Mouse (Mus musculus): ENCODE data around the gene Naa25.

Naa25 gene

GRCm38 (mm10) chr5:121452906-121453305 lies 55.2 kb downstream of the Naa25 start:
- DNase-seq (ENCODE audit: low spot score) = no peak

DNA sequence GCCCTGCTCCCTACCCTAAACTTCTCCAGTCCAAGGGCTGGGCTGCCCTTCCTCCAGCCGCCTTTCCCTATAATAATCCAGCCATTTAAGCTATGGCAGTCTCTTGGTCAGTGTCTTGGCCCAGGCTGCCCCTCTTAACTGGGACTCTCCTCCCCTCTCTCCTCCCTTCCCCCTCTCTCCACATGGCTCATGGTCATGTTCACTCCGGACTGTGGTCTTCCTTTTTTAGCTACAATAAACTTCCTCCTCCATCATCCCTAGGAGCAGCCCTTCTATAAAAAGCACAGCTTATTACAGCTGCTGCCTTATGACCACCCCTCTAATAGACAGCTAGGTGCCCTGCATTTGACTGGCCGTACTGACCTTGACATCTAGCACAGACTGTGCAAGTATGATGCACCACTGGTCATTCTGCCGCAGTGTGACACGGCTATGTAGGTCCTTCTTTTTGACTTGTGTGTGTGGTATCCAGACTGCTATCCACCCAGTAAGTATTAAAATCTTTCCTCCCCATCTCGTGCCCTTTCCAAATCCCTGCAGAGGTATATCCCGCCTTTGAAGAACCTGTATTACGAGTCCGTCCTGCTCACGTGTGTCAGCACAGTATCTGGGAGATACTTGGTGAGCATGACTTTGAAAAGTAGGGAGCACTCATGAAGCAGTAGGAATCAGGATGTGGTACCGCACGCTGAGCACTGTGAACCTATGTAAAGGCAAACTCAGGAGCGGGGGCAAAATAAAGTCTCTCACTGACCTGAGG lies 56.2 kb downstream of the Naa25 start:
- DNase-seq (ENCODE audit: low spot score) = no peak

- no peak for DNase-seq (ENCODE audit: low spot score)
These were observed 56.7 kb downstream of the Naa25 start for GRCm38 (mm10) chr5:121454503-121454782.

DNA sequence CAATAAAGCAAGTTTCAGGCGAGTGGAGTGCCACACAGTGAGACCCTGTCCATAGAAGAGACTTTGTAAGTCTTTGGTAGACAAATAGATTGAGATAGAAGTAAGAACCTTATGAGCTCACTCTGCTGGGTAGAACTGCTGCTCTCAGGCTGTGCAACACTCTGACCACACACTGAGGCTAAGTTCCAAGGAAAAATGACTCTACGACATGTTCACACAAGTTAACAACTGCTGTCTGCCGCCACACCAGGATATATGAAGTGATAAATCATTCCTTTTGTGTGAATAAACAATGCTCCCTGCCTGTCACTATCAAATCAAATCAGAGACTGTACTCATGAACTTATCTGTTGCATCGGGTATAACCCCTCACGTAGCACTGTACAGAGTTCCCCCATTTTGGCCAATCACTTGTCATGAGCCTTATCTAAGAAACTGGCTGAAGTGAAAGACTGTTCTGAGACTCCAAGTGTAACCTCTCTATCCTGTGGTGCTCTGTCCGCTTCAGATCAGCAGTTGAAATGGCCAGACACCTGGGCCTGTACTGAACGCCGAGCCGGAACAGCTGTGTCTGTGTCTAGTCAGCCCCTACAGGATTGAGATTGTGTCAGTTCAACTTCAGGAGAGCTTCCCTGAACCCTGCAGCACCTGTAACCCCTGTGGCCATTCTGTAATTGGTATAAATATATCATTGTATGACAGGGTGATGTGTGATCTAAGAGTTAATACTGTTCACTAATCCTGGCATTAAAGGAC lies 58.0 kb downstream of the Naa25 start:
- no peak for DNase-seq (ENCODE audit: low spot score)

- no peak for DNase-seq (ENCODE audit: low spot score)
These were observed 63.8 kb downstream of the Naa25 start for GRCm38 (mm10) chr5:121461339-121462170.

GRCm38 (mm10) chr5:121462171-121462502 lies 64.4 kb downstream of the Naa25 start:
- no peak for DNase-seq (ENCODE audit: low spot score)

GRCm38 (mm10) chr5:121462967-121463366 lies 65.2 kb downstream of the Naa25 start:
- no peak for DNase-seq (ENCODE audit: low spot score)

DNA sequence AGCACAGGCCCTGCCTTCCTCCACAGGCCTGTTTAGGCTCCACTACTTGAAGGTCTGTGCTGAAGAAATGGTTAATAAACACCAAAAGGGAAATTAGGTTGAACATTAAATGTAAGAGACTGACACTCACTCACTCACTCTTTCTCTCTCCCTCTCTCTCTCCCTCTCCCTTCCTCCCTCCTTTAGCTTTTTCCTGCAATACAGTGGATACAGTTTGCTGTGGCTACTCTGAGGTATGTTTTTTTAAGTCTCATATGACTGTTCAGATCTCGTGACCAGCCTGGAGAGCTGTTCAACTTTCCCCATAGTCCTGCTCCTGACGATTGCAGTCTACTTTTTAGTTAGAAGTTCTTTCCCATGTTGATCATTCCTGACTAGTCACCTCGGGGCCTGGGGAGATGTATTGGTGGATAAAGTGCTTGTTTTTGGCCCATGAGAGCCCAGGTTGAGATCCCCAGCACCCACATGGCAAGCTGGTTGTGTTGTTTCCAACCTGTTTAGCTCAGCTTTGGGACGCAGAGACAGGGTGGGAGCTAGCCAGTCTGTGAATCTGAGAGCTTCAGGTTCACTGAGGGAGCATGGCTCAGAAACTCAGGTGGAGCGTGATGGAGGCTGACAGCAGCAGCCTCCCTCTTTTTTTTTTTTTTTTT lies 66.0 kb downstream of the Naa25 start:
- DNase-seq (ENCODE audit: low spot score) = no peak

- no peak for DNase-seq (ENCODE audit: low spot score)
These were observed 71.8 kb downstream of the Naa25 start for GRCm38 (mm10) chr5:121469566-121469965.

DNA sequence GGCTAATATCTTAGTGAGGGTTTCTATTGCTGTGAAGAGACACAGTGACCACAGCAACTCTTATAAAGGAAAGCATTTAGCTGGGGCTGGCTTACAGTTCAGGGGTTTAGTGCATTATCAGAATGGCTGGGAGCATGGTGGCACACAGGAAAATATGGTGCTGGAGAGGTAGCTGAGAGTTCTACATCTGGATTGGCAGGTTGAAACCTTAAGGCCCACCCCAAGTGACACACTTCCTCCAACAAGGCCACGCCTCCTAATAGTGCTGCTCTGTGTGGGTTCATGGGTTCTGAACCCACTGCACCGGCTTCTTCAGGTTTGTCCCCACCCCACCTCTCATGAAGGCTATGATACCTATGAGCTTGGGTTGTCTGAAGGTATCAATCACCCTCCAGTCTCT lies 74.7 kb downstream of the Naa25 start:
- DNase-seq (ENCODE audit: low spot score) = no peak

- DNase-seq (ENCODE audit: low spot score) = no peak
These were observed 76.9 kb downstream of the Naa25 start for GRCm38 (mm10) chr5:121474610-121475009.

- no peak for DNase-seq (ENCODE audit: low spot score)
These were observed 78.3 kb downstream of the Naa25 start for GRCm38 (mm10) chr5:121476040-121476439.

GRCm38 (mm10) chr5:121477680-121478079 lies 79.9 kb downstream of the Naa25 start:
- DNase-seq (ENCODE audit: low spot score) = no peak

- no peak for DNase-seq (ENCODE audit: low spot score)
These were observed 87.1 kb downstream of the Naa25 start for GRCm38 (mm10) chr5:121484801-121485200.

DNA sequence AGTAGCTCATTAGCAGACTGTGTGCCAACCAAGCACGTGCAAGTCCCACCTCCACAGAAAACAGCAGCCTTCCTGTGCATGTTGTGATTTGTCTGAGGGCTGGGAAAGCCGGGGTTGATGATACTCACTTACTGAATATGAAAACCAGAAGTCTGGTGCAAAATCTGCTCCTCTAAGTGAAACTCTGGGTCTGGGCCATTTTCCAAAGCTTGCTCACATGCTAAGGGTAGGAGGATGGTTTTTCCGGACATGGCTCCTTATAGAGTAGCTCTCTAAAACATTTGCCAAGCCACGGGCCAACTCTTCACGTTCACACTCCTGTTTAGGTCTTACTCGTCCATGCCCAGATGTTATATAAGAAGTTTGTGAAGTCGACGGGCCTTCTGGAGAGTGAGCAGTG lies 95.6 kb downstream of the Naa25 start:
- DNase-seq (ENCODE audit: low spot score) = no peak

Measured in ovary, postnatal 10 days (tissue).